Mouse (Mus musculus): ENCODE measurements around the gene Tspear. TPM values are rescaled to one million over a fixed set of nuclear protein-coding genes. Genes with fewer than 3 reads are reported as not detected.
"Not testable (repeated sequence)": the region's sequence is repeated elsewhere in the genome, so short reads cannot be mapped to it uniquely, and the experiment has no call there.

The Tspear gene
- polyA plus RNA-seq, 1 experiment from 2014 or later: 1.5 TPM

DNA sequence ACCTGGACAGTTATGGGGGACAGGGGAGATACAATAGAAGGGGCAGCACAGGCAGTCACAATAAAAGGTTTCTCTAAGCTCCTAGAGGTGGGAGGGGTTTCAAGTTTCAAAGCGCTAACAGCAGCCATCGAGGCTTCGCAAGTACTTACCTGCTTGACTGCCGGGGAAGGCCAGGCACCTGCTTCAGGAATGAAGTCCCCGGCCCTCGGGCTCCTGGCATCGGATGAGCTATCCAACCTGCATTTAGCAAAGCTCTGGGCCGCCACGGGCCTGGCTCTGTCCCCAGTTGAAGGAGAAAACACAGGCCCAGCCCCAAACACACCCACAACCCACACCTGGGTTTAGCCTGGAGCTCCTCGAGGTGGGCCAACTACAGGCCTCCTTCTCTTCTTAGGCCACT lies 652 bp downstream of the Tspear start:
- Histone ChIP-seq H3K4me2 (ENCODE audit: low read depth, low read length) (no peak overlapping the region), H3K9me3 (ENCODE audit: control insufficient read depth, low read length) (no peaks in the 10 kb centered on the region), H3K36me3 (ENCODE audit: control insufficient read depth, insufficient read depth, low read length) (no peaks in the 10 kb centered on the region), H3K27me3 (ENCODE audit: control insufficient read depth, insufficient read depth, low read length) (peaks cover 10% of the 10 kb centered on the region; the same call in 1 of the 2 replicates), H3K27ac (ENCODE audit: low read depth, low read length) (no peak overlapping the region), H3K9ac (replicated peaks; ENCODE audit: low read depth, low read length) (no peak overlapping the region), H3K4me1 (ENCODE audit: control insufficient read depth, insufficient read depth, low read length) (peaks cover 2% of the 10 kb centered on the region; the same call in 1 of the 2 replicates), H3K4me3 (ENCODE audit: low read depth, low read length) (no peak overlapping the region)
- WGBS: 27% methylated on average over 10 of the region's 10 CpGs
- no peak for ATAC-seq (ENCODE audit: low read depth)

DNA sequence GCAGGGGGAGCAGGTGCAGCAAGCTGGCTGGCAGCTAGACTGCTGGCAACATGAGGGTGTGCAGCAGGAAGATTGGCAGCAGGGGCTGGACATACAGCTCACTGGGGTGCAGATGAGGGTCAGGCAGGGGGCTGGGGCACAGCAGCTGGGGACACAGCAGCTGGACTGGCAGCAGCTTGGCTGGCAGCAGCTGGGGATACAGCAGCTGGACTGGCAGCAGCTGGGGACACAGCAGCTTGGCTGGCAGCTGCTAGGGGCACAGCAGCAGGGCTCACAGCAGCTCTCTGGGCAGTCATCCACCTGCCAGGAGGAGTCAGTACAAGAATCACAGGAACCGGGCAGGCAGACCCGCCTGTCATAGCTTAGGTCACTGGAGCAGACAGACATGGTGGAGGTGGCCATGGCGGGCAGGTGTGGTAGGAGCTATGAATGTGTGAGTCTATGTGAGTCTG lies 4.0 kb downstream of the Tspear start, which contains the start of gene Gm19402:
Gene Gm19402 (minus strand): TSS at position 402 of the 452 bp plus-strand sequence.
- WGBS: 91% methylated on average over 3 of the region's 3 CpGs
- H3K4me2 ChIP-seq (ENCODE audit: low read depth, low read length); H3K4me1 ChIP-seq (ENCODE audit: control insufficient read depth, insufficient read depth, low read length); H3K27ac ChIP-seq (ENCODE audit: low read depth, low read length); H3K36me3 ChIP-seq (ENCODE audit: control insufficient read depth, insufficient read depth, low read length); ATAC-seq (ENCODE audit: low read depth); H3K9ac ChIP-seq (replicated peaks; ENCODE audit: low read depth, low read length); H3K9me3 ChIP-seq (ENCODE audit: control insufficient read depth, low read length); H3K4me3 ChIP-seq (ENCODE audit: low read depth, low read length): not testable (repeated sequence)
- peaks cover 10% of the 10 kb centered on the region; the same call in 1 of the 2 replicates for H3K27me3 ChIP-seq (ENCODE audit: control insufficient read depth, insufficient read depth, low read length)

DNA sequence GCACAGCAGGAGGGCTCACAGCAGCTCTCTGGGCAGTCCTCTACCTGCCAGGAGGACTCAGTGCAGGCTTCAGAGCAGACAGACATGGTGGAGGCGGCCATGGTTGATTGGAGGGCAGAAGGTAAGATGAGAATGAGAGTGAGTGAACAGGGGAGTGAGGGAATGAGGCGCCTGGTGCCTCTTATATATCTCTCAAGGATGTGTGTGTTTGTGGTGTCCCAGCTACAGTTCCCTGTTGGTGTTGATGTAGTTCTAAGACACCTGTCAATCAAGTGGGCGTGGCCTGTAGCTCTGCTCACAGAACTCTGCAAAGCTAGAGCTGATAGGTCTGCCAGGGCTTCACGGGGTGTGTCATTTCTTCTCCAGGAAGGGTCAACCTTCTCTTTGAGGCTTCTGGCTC lies 10.8 kb downstream of the Tspear start, which contains the start of gene Gm9508:
Gene Gm9508 (minus strand): TSS at position 101 of the 400 bp plus-strand sequence.
- Histone ChIP-seq H3K4me2 (ENCODE audit: low read depth, low read length) (no peak within 1 kb of the TSS), H3K27me3 (ENCODE audit: control insufficient read depth, insufficient read depth, low read length) (no peaks in the 10 kb centered on the region), H3K9ac (replicated peaks; ENCODE audit: low read depth, low read length) (no peak within 1 kb of the TSS), H3K36me3 (ENCODE audit: control insufficient read depth, insufficient read depth, low read length) (no peaks in the 10 kb centered on the region), H3K4me3 (ENCODE audit: low read depth, low read length) (no peak within 1 kb of the TSS), H3K27ac (ENCODE audit: low read depth, low read length) (no peak within 1 kb of the TSS), H3K9me3 (ENCODE audit: control insufficient read depth, low read length) (no peaks in the 10 kb centered on the region), H3K4me1 (ENCODE audit: control insufficient read depth, insufficient read depth, low read length) (no peaks in the 10 kb centered on the region)
- 42% methylated on average over 4 of the region's 4 CpGs for WGBS
- no peak for ATAC-seq (ENCODE audit: low read depth)

DNA sequence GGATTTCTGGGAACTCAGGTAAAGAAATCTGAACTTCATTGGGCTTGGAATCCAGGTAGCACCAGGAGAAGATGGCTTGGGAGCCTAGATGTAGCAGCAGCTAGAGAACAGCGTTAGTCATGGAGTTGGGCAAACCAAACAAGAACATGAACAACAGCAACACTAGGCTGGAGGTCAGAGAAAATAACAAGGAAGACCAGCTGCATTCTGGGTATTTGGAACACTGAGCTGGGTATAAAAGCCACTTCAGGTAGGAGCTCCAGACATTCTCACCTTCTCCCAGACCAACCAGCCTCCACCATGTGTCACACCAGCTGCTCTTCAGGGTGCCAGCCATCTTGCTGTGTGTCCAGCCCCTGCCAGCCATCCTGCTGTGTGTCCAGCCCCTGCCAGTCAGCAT lies 20.0 kb downstream of the Tspear start, which contains the start of gene Gm10272:
Gene Gm10272 (plus strand): TSS at position 301 of the 400 bp plus-strand sequence.
- Histone ChIP-seq H3K36me3 (ENCODE audit: control insufficient read depth, insufficient read depth, low read length) (no peaks in the 10 kb centered on the region), H3K4me2 (ENCODE audit: low read depth, low read length) (no peak within 1 kb of the TSS), H3K9me3 (ENCODE audit: control insufficient read depth, low read length) (peaks cover 3% of the 10 kb centered on the region; the same call in 1 of the 2 replicates), H3K27ac (ENCODE audit: low read depth, low read length) (no peak within 1 kb of the TSS), H3K27me3 (ENCODE audit: control insufficient read depth, insufficient read depth, low read length) (no peaks in the 10 kb centered on the region), H3K4me3 (ENCODE audit: low read depth, low read length) (no peak within 1 kb of the TSS), H3K4me1 (ENCODE audit: control insufficient read depth, insufficient read depth, low read length) (no peaks in the 10 kb centered on the region), H3K9ac (replicated peaks; ENCODE audit: low read depth, low read length) (no peak within 1 kb of the TSS)
- no peak for ATAC-seq (ENCODE audit: low read depth)
- 91% methylated on average over 1 of the region's 1 CpGs for WGBS

DNA sequence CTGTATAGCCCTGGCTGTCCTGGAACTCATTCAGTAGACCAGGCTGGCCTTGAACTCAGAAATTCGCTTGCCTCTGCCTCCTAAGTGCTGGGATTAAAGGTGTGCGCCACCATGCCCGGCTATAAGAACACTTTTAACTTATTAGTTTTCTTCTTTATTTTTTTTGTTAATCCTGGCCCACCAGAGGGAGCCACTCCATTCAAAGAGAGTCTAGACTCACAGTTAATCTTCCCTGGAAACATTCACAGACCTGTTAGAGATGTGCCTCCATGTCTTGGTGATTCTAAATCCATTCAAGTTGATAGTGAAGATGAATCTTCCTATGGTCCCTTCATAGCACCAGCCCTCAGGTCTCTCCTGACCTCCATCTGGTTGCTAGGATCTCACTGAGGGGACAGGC lies 23.5 kb downstream of the Tspear start:
- Histone ChIP-seq H3K9me3 (ENCODE audit: control insufficient read depth, low read length) (no peaks in the 10 kb centered on the region; the same call in 1 of the 2 replicates), H3K27me3 (ENCODE audit: control insufficient read depth, insufficient read depth, low read length) (no peaks in the 10 kb centered on the region), H3K4me2 (ENCODE audit: low read depth, low read length) (no peak overlapping the region), H3K4me1 (ENCODE audit: control insufficient read depth, insufficient read depth, low read length) (no peaks in the 10 kb centered on the region), H3K27ac (ENCODE audit: low read depth, low read length) (no peak overlapping the region), H3K9ac (replicated peaks; ENCODE audit: low read depth, low read length) (no peak overlapping the region), H3K36me3 (ENCODE audit: control insufficient read depth, insufficient read depth, low read length) (no peaks in the 10 kb centered on the region), H3K4me3 (ENCODE audit: low read depth, low read length) (no peak overlapping the region)
- 83% methylated on average over 3 of the region's 3 CpGs for WGBS
- no peak for ATAC-seq (ENCODE audit: low read depth)

DNA sequence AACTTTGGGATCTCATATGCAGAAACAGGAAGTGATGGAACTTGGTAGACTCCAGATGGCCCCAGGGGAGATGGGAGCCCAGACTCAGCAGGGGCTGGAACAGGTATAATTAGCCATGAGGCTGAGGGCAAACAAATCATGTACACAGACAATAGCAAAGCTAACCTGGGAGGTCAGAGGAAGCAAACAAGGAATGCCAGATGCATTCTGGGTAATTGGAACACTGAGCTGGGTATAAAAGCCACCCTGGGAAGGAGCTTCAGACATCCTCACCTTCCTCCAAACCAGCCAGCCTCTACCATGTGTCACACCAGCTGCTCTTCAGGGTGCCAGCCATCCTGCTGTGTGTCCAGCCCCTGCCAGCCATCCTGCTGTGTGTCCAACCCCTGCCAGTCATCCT lies 24.8 kb downstream of the Tspear start, which contains the start of gene Gm10024:
Gene Gm10024 (plus strand): TSS at position 301 of the 400 bp plus-strand sequence.
- H3K27ac ChIP-seq (ENCODE audit: low read depth, low read length); ATAC-seq (ENCODE audit: low read depth); H3K4me3 ChIP-seq (ENCODE audit: low read depth, low read length); H3K27me3 ChIP-seq (ENCODE audit: control insufficient read depth, insufficient read depth, low read length); H3K9me3 ChIP-seq (ENCODE audit: control insufficient read depth, low read length); H3K4me1 ChIP-seq (ENCODE audit: control insufficient read depth, insufficient read depth, low read length); H3K36me3 ChIP-seq (ENCODE audit: control insufficient read depth, insufficient read depth, low read length); H3K9ac ChIP-seq (replicated peaks; ENCODE audit: low read depth, low read length); H3K4me2 ChIP-seq (ENCODE audit: low read depth, low read length): not testable (repeated sequence)

DNA sequence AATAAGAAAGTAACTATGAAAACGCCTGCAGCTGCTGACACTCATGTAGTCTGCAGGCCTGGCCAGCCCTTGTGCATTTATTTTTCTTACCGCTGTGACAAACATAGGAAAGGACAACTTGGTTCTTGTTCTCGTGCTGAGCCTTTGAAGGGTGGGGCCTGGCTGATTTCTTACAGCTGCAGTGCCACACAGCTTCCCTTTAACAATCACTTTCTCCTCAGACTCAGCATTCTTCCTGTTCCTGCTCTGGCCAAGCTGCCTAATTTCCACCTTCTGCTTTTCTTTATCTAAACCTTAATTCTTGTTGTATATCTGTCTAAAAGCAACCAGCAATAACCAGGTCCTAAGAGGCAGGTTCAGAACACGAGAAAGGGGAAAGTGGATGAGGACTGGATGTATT lies 27.4 kb downstream of the Tspear start:
- Histone ChIP-seq H3K4me1 (ENCODE audit: control insufficient read depth, insufficient read depth, low read length) (no peaks in the 10 kb centered on the region), H3K9me3 (ENCODE audit: control insufficient read depth, low read length) (no peaks in the 10 kb centered on the region; the same call in 1 of the 2 replicates), H3K36me3 (ENCODE audit: control insufficient read depth, insufficient read depth, low read length) (no peaks in the 10 kb centered on the region), H3K27me3 (ENCODE audit: control insufficient read depth, insufficient read depth, low read length) (no peaks in the 10 kb centered on the region), H3K4me3 (ENCODE audit: low read depth, low read length) (no peak overlapping the region), H3K4me2 (ENCODE audit: low read depth, low read length) (no peak overlapping the region), H3K9ac (replicated peaks; ENCODE audit: low read depth, low read length) (no peak overlapping the region), H3K27ac (ENCODE audit: low read depth, low read length) (no peak overlapping the region)
- 67% methylated on average over 4 of the region's 4 CpGs for WGBS
- ATAC-seq (ENCODE audit: low read depth): no peak

DNA sequence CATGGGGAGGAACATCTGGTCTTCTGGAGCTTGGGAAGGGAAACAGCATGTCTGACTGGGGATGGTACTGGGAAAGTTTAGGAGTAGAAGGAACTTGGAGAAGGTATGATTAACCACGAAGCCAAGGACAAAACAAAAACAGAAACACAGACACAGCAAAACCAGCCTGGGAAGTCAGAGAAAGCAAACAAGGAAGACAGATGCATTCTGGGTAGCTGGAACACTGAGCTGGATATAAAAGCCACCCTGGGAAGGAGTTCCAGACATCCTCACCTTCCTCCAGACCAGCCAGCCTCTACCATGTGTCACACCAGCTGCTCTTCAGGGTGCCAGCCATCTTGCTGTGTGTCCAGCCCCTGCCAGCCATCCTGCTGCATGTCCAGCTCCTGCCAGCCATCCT lies 29.1 kb downstream of the Tspear start, which contains the start of gene Gm10142:
Gene Gm10142 (plus strand): TSS at position 301 of the 400 bp plus-strand sequence.
- H3K4me1 ChIP-seq (ENCODE audit: control insufficient read depth, insufficient read depth, low read length): no peaks in the 10 kb centered on the region
- WGBS: 96% methylated on average over 1 of the region's 1 CpGs
- H3K27ac ChIP-seq (ENCODE audit: low read depth, low read length): no peak within 1 kb of the TSS
- H3K36me3 ChIP-seq (ENCODE audit: control insufficient read depth, insufficient read depth, low read length): no peaks in the 10 kb centered on the region
- no peak for ATAC-seq (ENCODE audit: low read depth)
- H3K9ac ChIP-seq (replicated peaks; ENCODE audit: low read depth, low read length): no peak within 1 kb of the TSS
- no peaks in the 10 kb centered on the region; the same call in 1 of the 2 replicates for H3K9me3 ChIP-seq (ENCODE audit: control insufficient read depth, low read length)
- H3K4me3 ChIP-seq (ENCODE audit: low read depth, low read length): no peak within 1 kb of the TSS
- H3K27me3 ChIP-seq (ENCODE audit: control insufficient read depth, insufficient read depth, low read length): no peaks in the 10 kb centered on the region
- no peak within 1 kb of the TSS for H3K4me2 ChIP-seq (ENCODE audit: low read depth, low read length)

DNA sequence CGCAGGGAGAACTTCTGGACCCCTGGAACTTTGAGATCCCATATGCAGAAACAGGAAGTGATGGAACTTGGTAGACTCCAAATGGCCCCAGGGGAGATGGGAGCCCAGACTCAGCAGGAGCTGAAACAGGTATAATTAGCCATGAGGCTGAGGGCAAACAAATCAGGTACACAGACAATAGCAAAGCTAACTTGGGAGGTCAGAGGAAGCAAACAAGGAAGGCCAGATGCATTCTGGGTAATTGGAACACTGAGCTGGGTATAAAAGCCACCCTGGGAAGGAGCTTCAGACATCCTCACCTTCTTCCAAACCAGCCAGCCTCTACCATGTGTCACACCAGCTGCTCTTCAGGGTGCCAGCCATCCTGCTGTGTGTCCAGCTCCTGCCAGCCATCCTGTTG lies 33.9 kb downstream of the Tspear start, which contains the start of gene Krtap12-1:
Gene Krtap12-1 (plus strand): TSS at position 301 of the 400 bp plus-strand sequence.
- not testable (repeated sequence) for H3K4me1 ChIP-seq (ENCODE audit: control insufficient read depth, insufficient read depth, low read length); H3K4me2 ChIP-seq (ENCODE audit: low read depth, low read length); H3K4me3 ChIP-seq (ENCODE audit: low read depth, low read length); H3K9ac ChIP-seq (replicated peaks; ENCODE audit: low read depth, low read length); ATAC-seq (ENCODE audit: low read depth); H3K27me3 ChIP-seq (ENCODE audit: control insufficient read depth, insufficient read depth, low read length); H3K27ac ChIP-seq (ENCODE audit: low read depth, low read length); H3K36me3 ChIP-seq (ENCODE audit: control insufficient read depth, insufficient read depth, low read length); H3K9me3 ChIP-seq (ENCODE audit: control insufficient read depth, low read length)
- 83% methylated on average over 1 of the region's 1 CpGs for WGBS
